Mouse (Mus musculus) ovary, postnatal 36 days (tissue): ENCODE data around the gene Efhd1.

Source experiments
- DNase-seq: peaks from one replicate; pipeline ENCODE4 v3.0.0; 2022; ENCODE audit warnings: low spot score, mixed read lengths

Efhd1 gene

DNA sequence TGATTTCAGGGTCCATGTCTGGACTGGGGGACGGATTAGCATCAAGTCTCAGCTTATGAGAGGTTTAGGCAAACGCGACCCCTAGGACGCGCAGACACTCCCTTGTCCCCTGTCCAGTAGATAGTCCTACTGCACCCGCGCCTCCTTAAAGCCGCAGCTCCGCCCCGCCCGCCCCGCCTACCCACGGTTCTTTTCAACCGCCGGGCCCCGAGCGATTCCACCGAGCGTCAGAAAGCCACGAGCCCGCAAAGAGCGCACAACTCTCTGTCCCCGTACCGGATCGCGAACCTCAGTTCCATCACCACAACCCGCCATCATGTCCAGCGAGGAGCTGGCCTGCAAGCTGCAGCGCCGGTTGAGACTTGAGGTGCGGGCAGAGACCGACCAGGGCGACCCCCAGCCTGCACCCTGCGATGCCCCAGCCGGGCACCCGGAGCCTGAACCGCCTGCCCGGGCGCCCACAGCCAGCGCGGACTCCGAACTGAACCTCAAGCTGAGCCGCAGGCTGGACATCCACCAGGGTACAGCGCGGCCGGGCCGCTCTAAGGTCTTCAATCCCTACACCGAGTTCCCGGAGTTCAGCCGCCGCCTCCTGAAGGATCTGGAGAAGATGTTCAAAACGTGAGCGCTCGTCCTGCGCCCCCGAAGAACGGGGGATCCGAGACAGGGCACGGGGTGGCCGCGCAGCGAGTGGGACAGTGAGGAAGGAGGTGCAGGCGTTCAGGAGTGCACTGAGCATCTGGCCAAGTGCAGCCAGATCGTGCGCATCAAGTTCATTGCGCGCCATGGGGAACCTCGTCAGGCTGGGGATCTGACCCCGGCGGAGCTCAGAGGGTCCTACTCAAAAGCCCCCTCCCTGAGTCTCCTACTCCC is at the start of gene Efhd1:
Efhd1 (plus strand) TSS at position 230 of the 873 bp plus-strand sequence.
- DNase-seq: peak; percentile 57

GRCm38 (mm10) chr1:87214748-87215147 is 49.4 kb upstream of the Efhd1 start:
- no peak for DNase-seq

GRCm38 (mm10) chr1:87217938-87218337 is 46.2 kb upstream of the Efhd1 start:
- DNase-seq: no peak

GRCm38 (mm10) chr1:87225739-87226138 is 38.4 kb upstream of the Efhd1 start:
- DNase-seq: no peak

- no peak for DNase-seq
Measured at GRCm38 (mm10) chr1:87226409-87227159, 37.6 kb upstream of the Efhd1 start.

- no peak for DNase-seq
Measured at GRCm38 (mm10) chr1:87227160-87227550, 37.0 kb upstream of the Efhd1 start.

DNA sequence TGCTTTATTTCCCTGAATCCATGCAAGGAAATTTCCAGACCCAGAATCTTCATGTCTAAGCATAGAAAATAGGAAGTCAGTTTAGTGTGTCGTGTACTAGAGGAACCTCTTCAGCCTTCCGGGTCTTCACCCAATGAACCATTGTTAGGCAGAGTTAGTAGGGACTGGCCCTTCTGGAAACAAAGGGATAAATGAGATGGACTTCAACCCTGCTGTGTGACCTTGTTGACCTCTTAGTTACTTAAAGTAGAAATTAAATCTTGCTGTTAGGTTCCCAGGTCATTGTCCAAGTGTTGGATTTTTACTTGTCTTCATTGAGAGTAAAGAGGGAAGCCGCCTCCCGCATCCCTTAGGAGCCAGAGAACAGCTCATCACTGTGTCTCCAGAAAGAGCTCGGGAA is 33.6 kb upstream of the Efhd1 start:
- DNase-seq: no peak

DNA sequence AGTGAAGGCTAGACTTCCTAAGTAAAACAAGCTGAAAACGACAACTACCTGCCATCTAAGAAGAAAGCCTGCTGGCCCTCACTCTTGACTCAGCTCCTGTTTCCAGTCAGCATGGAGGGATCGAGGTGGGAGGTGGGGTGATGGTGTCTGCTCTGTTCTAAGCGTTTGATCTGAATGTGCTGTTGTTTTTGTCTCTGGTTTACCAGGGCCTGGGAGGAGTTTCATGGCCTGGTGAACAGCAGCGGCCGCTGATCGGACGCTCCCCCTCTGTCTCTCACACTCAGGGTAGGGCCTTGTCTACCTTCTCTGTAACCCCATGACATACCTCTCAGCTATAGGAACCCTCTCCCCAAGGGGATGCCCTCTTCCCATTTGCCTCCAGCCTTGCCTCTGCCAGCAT is 32.0 kb upstream of the Efhd1 start:
- no peak for DNase-seq

- no peak for DNase-seq
Measured at GRCm38 (mm10) chr1:87239056-87239455, 25.1 kb upstream of the Efhd1 start.

GRCm38 (mm10) chr1:87243021-87243420 is 21.1 kb upstream of the Efhd1 start:
- no peak for DNase-seq

- DNase-seq: no peak
Measured at GRCm38 (mm10) chr1:87245430-87245829, 18.7 kb upstream of the Efhd1 start.

GRCm38 (mm10) chr1:87245929-87246815 is 18.0 kb upstream of the Efhd1 start:
- DNase-seq: peak; percentile 84

DNA sequence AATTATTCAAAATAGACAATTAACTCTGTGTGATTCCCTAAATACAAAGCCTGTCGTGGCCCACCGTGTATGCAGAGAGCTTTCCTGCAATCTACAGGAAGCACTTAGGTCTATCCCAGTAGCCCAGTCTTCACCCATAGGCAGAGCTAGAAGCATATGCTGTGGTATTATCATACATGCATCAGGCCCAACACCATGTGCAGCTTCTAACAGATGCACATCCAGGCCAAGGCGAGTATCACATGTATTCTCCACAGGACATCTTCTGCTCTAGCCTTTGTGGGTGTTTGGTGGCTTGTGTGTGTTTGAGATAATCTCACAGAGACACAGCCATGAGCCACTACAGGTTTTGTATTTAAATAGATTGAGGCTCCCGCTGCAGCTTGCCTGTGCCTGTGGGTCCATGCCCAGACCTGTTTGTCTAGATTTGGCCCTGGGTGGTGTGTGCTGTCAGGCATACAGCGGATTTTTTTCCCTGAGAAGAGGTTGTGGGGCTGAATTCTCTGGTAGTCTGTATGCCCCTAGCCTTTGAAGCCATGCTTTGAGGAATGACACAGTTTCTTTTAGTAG is 12.0 kb upstream of the Efhd1 start:
- DNase-seq: no peak

DNA sequence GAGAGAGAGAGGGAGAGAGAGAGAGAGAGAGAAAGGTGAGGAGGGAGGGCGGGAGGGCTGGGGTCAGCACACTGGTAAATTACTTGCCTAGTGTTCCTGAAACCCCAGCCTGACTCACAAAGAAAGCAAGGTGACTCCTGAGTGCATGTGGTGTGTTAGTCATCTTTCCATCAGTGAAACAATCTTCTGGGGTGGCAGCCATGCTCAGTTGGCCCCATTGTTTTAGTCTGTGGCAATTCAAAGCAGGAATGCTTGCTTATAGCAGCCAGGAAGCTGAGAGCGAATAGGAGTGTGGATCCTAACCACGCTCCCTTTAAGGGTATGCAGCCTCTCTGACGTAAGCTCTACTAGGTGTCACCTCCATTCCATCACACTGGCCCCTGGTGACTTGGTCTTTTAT is 9.0 kb upstream of the Efhd1 start:
- no peak for DNase-seq

DNA sequence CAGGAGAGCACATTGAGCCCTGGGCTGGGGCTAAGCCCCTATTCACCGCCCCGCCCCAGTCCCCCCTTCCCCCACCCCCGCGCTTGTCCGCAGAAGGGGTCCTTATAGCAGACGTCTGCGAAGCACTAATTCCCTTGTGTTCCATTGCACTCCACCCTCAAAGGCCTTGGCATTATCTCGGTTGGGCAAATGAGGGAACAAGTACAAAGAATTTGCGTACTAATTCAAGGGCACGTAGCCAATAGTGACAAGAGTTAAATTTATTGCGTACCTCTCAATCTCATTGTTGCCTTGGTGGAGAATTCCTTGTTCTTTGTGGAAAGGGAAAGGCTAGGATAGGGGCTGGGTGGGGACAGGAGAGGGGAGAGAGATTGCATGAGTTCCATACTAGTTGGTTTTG is 6.5 kb upstream of the Efhd1 start:
- no peak for DNase-seq

- DNase-seq: peak; percentile 37
Measured at GRCm38 (mm10) chr1:87258484-87258883, 5.7 kb upstream of the Efhd1 start.

DNA sequence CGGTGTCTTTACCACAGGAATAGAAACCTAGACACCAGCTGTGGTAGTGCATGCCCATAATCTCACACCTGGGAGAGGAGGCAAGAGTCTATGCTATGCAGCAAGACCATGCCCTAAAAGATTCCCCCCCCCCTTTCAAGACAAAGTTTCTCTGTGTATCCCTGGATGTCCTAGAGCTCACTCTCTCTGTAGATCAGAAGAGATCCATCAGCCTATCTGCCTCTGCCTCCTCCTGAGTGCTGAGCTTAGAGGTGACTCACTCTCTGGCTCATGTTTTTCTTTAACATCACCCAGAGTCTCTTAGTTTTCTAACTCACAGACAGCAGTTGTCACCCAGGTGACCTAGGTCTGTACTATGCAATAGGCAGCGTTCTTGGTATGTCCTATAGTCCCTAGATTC is 4.8 kb upstream of the Efhd1 start:
- DNase-seq: no peak

GRCm38 (mm10) chr1:87263257-87263656 is 906 bp upstream of the Efhd1 start:
- DNase-seq: no peak

GRCm38 (mm10) chr1:87263796-87264133 is 398 bp upstream of the Efhd1 start:
- no peak for DNase-seq

GRCm38 (mm10) chr1:87265200-87265599 is 1.0 kb downstream of the Efhd1 start:
- no peak for DNase-seq

DNA sequence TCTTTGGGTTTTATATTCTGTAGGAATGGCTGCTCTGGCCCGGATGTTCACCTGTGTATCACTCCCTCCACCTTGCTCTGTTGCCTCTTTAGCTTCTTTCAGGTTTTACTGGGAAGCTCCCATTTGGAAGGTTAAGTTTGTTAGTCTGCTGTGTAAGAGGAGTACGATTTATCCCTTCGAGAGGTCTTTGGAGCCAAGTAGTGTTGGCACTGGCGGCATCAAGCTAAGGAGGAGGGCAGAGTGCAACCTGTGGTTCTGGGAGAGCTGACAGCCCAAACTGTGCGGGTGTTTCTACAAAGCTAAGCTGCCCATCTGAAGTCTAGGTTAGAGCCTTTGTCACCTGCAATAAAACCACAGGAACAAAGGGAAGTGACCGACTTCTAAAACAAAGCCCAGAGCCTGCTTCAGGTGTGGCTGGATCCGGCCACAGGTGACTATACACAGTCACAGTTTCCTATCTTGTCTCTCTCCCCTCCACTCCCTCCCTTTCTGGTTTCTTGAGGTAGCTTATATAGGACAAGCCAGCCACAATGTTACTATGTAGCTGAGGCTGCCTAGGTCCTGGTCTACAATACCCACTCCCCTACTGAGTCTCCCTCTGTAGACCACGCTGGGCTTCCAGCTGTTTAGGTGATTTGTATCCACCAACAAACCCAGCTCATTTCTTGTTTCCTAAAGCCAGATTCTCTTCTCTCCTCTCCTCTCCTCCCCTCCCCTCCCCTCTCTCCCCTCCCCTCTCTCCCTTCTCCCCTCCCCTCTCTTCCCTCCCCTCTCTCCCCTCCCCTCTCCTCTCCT is 2.3 kb downstream of the Efhd1 start:
- no peak for DNase-seq
